18 mouse cellular contexts compared by ENCODE assay signal in genomic region chr2:104120312-104120711, GRCm38 (mm10). TPM values are rescaled to one million over a fixed set of nuclear protein-coding genes. Genes with fewer than 3 reads are reported as not detected.
DNase-seq lines count a peak whose midpoint lies in the region; ATAC-seq and TF ChIP-seq lines count a peak whose summit lies in the region.
"Had no signal": no experiment of that assay in that cellular context is flagged by ENCODE, and none has a peak within 500 bp of the region (broad histone marks: within the 10 kb centered on the region; RNA-seq: fewer than 3 reads in every experiment).

No protein-coding gene starts in this region.

- 0 out of 2 replicates have a peak, but pooled peaks have one; percentile 12 for TF ChIP-seq CTCF in kidney, adult 2 months (conservative IDR thresholded peaks at IDR 0.05; ENCODE audit: insufficient read depth, insufficient read length, low read depth, low read length)
- no peak for TF ChIP-seq CTCF in bone marrow, adult 2 months (IDR thresholded peaks at IDR 0.05; ENCODE audit: control insufficient read depth, insufficient read depth, low read length)
- peak; percentile 52 for TF ChIP-seq CTCF in intestine, postnatal 0 days (IDR thresholded peaks at IDR 0.05; ENCODE audit: low read depth)

- H3K9me3 ChIP-seq in heart, embryonic 11.5 days (replicated peaks; ENCODE audit: control insufficient read depth, low read length): no peaks in the 10 kb centered on the region
- H3K9me3 ChIP-seq in intestine, postnatal 0 days (ENCODE audit: control insufficient read depth): no peaks in the 10 kb centered on the region
- H3K9me3 ChIP-seq: midbrain, embryonic 10.5 days had no signal

- H3K4me1 ChIP-seq in kidney, adult 2 months (ENCODE audit: control insufficient read depth, insufficient read depth, low read length): peaks cover 7% of the 10 kb centered on the region; the same call in 1 of the 2 replicates
- peaks cover 1% of the 10 kb centered on the region; the same call in 1 of the 2 replicates for H3K4me1 ChIP-seq in bone marrow, adult 2 months (ENCODE audit: control insufficient read depth, insufficient read depth, low read length)
- H3K4me1 ChIP-seq in heart, embryonic 11.5 days (ENCODE audit: control insufficient read depth, insufficient read depth, low read length): peaks cover 34% of the 10 kb centered on the region
- no peaks in the 10 kb centered on the region; the same call in 1 of the 2 replicates for H3K4me1 ChIP-seq in intestine, postnatal 0 days (replicated peaks; ENCODE audit: control insufficient read depth, insufficient read depth, low read length)

- no peak for DNase-seq in kidney, adult 2 months
- no peak for DNase-seq in kidney, postnatal 25 days
- no peak for DNase-seq in thymus, postnatal 14 days
- DNase-seq: adrenal gland, adult 2 months; cerebellum, adult 11-12 months; right cerebral cortex, postnatal 25 days had no signal

- no peak overlapping the region for H3K9ac ChIP-seq in heart, embryonic 11.5 days (ENCODE audit: low read depth, low read length)
- no peak overlapping the region for H3K9ac ChIP-seq in intestine, postnatal 0 days (ENCODE audit: low read depth, low read length)

- H3K36me3 ChIP-seq in kidney, adult 2 months (ENCODE audit: control insufficient read depth, insufficient read depth, low read length): no peaks in the 10 kb centered on the region
- H3K36me3 ChIP-seq in heart, embryonic 11.5 days (ENCODE audit: control insufficient read depth, insufficient read depth, low read length): no peaks in the 10 kb centered on the region
- H3K36me3 ChIP-seq in intestine, postnatal 0 days (ENCODE audit: control insufficient read depth, insufficient read depth): no peaks in the 10 kb centered on the region
- H3K36me3 ChIP-seq: midbrain, embryonic 10.5 days had no signal

- H3K4me2 ChIP-seq in heart, embryonic 11.5 days: no peak overlapping the region
- H3K4me2 ChIP-seq in intestine, postnatal 0 days (replicated peaks; ENCODE audit: low read depth): no peak overlapping the region

- no peak for TF ChIP-seq POLR2A in kidney, adult 2 months (IDR thresholded peaks at IDR 0.05; ENCODE audit: low read depth, low read length)
- TF ChIP-seq POLR2A in bone marrow, adult 2 months (IDR thresholded peaks at IDR 0.05; ENCODE audit: borderline replicate concordance, control insufficient read depth, low read depth, low read length): no peak

- no peak overlapping the region for H3K4me3 ChIP-seq in kidney, adult 2 months (ENCODE audit: insufficient read depth, low read depth, low read length)
- no peak overlapping the region for H3K4me3 ChIP-seq in bone marrow, adult 2 months (replicated peaks; ENCODE audit: control insufficient read depth, low read depth, low read length)
- H3K4me3 ChIP-seq in heart, embryonic 11.5 days (ENCODE audit: low read depth, low read length): no peak overlapping the region
- H3K4me3 ChIP-seq in intestine, postnatal 0 days (ENCODE audit: low read depth, low read length): no peak overlapping the region
- H3K4me3 ChIP-seq: midbrain, embryonic 10.5 days had no signal

- no peaks in the 10 kb centered on the region for H3K27me3 ChIP-seq in kidney, adult 2 months (replicated peaks; ENCODE audit: control insufficient read depth, insufficient read depth, low read length)
- H3K27me3 ChIP-seq in heart, embryonic 11.5 days (ENCODE audit: control insufficient read depth, insufficient read depth, low read length): no peaks in the 10 kb centered on the region
- no peaks in the 10 kb centered on the region for H3K27me3 ChIP-seq in intestine, postnatal 0 days (replicated peaks; ENCODE audit: control insufficient read depth, insufficient read depth, low read length)
- H3K27me3 ChIP-seq: Patski had no signal

- ATAC-seq in heart, embryonic 11.5 days (replicated peaks; ENCODE audit: insufficient number of reproducible peaks, low FRiP score, low TSS enrichment): no peak
- no peak for ATAC-seq in intestine, postnatal 0 days
- no peak for ATAC-seq in erythroid progenitor cell, adult 5-6 weeks (replicated peaks; ENCODE audit: low FRiP score, poor library complexity, severe bottlenecking)
- ATAC-seq in granulocyte monocyte progenitor cell, adult 5-6 weeks (replicated peaks; ENCODE audit: poor library complexity, severe bottlenecking): no peak
- ATAC-seq: Patski had no signal

- H3K27ac ChIP-seq in kidney, adult 2 months (ENCODE audit: insufficient read depth, low read depth, low read length): peak overlapping the region; percentile 20; the same call in 1 of the 2 replicates
- peak overlapping the region; percentile 25; the same call in 1 of the 2 replicates for H3K27ac ChIP-seq in bone marrow, adult 2 months (ENCODE audit: control insufficient read depth, insufficient read depth, low read depth, low read length, poor library complexity)
- peak overlapping the region; percentile 29; the same call in 1 of the 2 replicates for H3K27ac ChIP-seq in heart, embryonic 11.5 days (ENCODE audit: low read depth, low read length)
- 0 out of 2 replicates have a peak overlapping the region, but pooled peaks have one; percentile 3 for H3K27ac ChIP-seq in intestine, postnatal 0 days (ENCODE audit: low read depth, low read length)
- H3K27ac ChIP-seq: midbrain, embryonic 10.5 days had no signal

- WGBS in kidney, adult 2 months: 70% methylated on average over 6 of the region's 6 CpGs
- WGBS in bone marrow, adult 2 months: 90% methylated on average over 6 of the region's 6 CpGs
- 52% methylated on average over 6 of the region's 6 CpGs for WGBS in heart, embryonic 11.5 days (ENCODE audit: insufficient replicate concordance)
- 61% methylated on average over 6 of the region's 6 CpGs for WGBS in intestine, postnatal 0 days

RNA-seq across cellular contexts. Expression of gene A930018P22Rik, which starts 2.3 kb away (rescaled TPM):
- polyA plus RNA-seq in kidney, adult 2 months (2012; rRNA removed): 0.12 and 0.19 TPM in 2 replicates
- polyA plus RNA-seq in bone marrow, adult 2 months (2011; ENCODE audit: insufficient read depth, insufficient read length, low replicate concordance, missing spikeins): not detected in 2 replicates
- polyA plus RNA-seq in heart, embryonic 11.5 days (2014; fragmentation: Nextera tagmentation; extraction: Ambion mirVana): 0.46 and 0.53 TPM in 2 replicates
- polyA plus RNA-seq in intestine, postnatal 0 days (2015; fragmentation: Nextera tagmentation; extraction: Ambion mirVana): 0.48 and 0.88 TPM in 2 replicates
- total RNA-seq in erythroid progenitor cell, adult 5-6 weeks (2015; ENCODE audit: low replicate concordance): 1.7 TPM in 1 of 2 replicates, not detected in the other
- not detected in 2 replicates for total RNA-seq in erythroid progenitor cell, adult 5-6 weeks (2017; ENCODE audit: low replicate concordance)
- total RNA-seq in granulocyte monocyte progenitor cell, adult 5-6 weeks (2014; fragmentation: Nextera tagmentation): not detected in 2 replicates
- total RNA-seq in granulocyte monocyte progenitor cell, adult 5-6 weeks (2017): not detected in 2 replicates
- polyA plus RNA-seq: large intestine, adult 2 months; lung, embryonic 16.5 days; neural tube, embryonic 11.5 days; Patski had no signal

RNA-seq across cellular contexts. Expression of gene Cd59a, which starts 24.7 kb away (rescaled TPM):
- 31.1 and 31.6 TPM in 2 replicates for polyA plus RNA-seq in kidney, adult 2 months (2012; rRNA removed)
- 22.6 and 39.7 TPM in 2 replicates for polyA plus RNA-seq in bone marrow, adult 2 months (2011; ENCODE audit: insufficient read depth, insufficient read length, low replicate concordance, missing spikeins)
- polyA plus RNA-seq in heart, embryonic 11.5 days (2014; fragmentation: Nextera tagmentation; extraction: Ambion mirVana): 89.4 and 89.9 TPM in 2 replicates
- polyA plus RNA-seq in intestine, postnatal 0 days (2015; fragmentation: Nextera tagmentation; extraction: Ambion mirVana): 71.9 and 82.3 TPM in 2 replicates
- total RNA-seq in erythroid progenitor cell, adult 5-6 weeks (2015; ENCODE audit: low replicate concordance): 47.9 and 52.0 TPM in 2 replicates
- 38.4 and 43.1 TPM in 2 replicates for total RNA-seq in erythroid progenitor cell, adult 5-6 weeks (2017; ENCODE audit: low replicate concordance)
- total RNA-seq in granulocyte monocyte progenitor cell, adult 5-6 weeks (2014; fragmentation: Nextera tagmentation): 0.26 and 1.1 TPM in 2 replicates
- total RNA-seq in granulocyte monocyte progenitor cell, adult 5-6 weeks (2017): 0.88 and 1.2 TPM in 2 replicates

RNA-seq across cellular contexts. Expression of gene Cd59b, which starts 50.7 kb away (rescaled TPM):
- polyA plus RNA-seq in kidney, adult 2 months (2012; rRNA removed): 18.5 and 25.0 TPM in 2 replicates
- 8.4 and 11.5 TPM in 2 replicates for polyA plus RNA-seq in bone marrow, adult 2 months (2011; ENCODE audit: insufficient read depth, insufficient read length, low replicate concordance, missing spikeins)
- 8.7 and 15.7 TPM in 2 replicates for polyA plus RNA-seq in heart, embryonic 11.5 days (2014; fragmentation: Nextera tagmentation; extraction: Ambion mirVana)
- 4.3 and 6.3 TPM in 2 replicates for polyA plus RNA-seq in intestine, postnatal 0 days (2015; fragmentation: Nextera tagmentation; extraction: Ambion mirVana)
- total RNA-seq in erythroid progenitor cell, adult 5-6 weeks (2015; ENCODE audit: low replicate concordance): 18.4 and 42.8 TPM in 2 replicates
- 15.4 and 29.4 TPM in 2 replicates for total RNA-seq in erythroid progenitor cell, adult 5-6 weeks (2017; ENCODE audit: low replicate concordance)
- not detected in 2 replicates for total RNA-seq in granulocyte monocyte progenitor cell, adult 5-6 weeks (2014; fragmentation: Nextera tagmentation)
- total RNA-seq in granulocyte monocyte progenitor cell, adult 5-6 weeks (2017): 3.1 TPM in 1 of 2 replicates, not detected in the other

RNA-seq across cellular contexts. Expression of gene Gm10799, which starts 52.0 kb away (rescaled TPM):
- not detected in 2 replicates for polyA plus RNA-seq in kidney, adult 2 months (2012; rRNA removed)
- not detected in 2 replicates for polyA plus RNA-seq in bone marrow, adult 2 months (2011; ENCODE audit: insufficient read depth, insufficient read length, low replicate concordance, missing spikeins)
- not detected in 2 replicates for polyA plus RNA-seq in heart, embryonic 11.5 days (2014; fragmentation: Nextera tagmentation; extraction: Ambion mirVana)
- not detected in 2 replicates for polyA plus RNA-seq in intestine, postnatal 0 days (2015; fragmentation: Nextera tagmentation; extraction: Ambion mirVana)
- not detected in 2 replicates for total RNA-seq in erythroid progenitor cell, adult 5-6 weeks (2015; ENCODE audit: low replicate concordance)
- total RNA-seq in erythroid progenitor cell, adult 5-6 weeks (2017; ENCODE audit: low replicate concordance): not detected in 2 replicates
- not detected in 2 replicates for total RNA-seq in granulocyte monocyte progenitor cell, adult 5-6 weeks (2014; fragmentation: Nextera tagmentation)
- total RNA-seq in granulocyte monocyte progenitor cell, adult 5-6 weeks (2017): not detected in 2 replicates
- total RNA-seq: adrenal gland, adult 2 months; left cerebral cortex, postnatal 14 days had no signal
- polyA plus RNA-seq: adrenal gland, adult 2 months; gonadal fat pad, adult 2 months; large intestine, adult 2 months; lung, embryonic 16.5 days; midbrain, embryonic 10.5 days; neural tube, embryonic 11.5 days; Patski had no signal

RNA-seq across cellular contexts. Expression of gene Gm10912, which starts 54.7 kb away (rescaled TPM):
- polyA plus RNA-seq in kidney, adult 2 months (2012; rRNA removed): 0.14 and 0.18 TPM in 2 replicates
- 1.4 and 1.5 TPM in 2 replicates for polyA plus RNA-seq in bone marrow, adult 2 months (2011; ENCODE audit: insufficient read depth, insufficient read length, low replicate concordance, missing spikeins)
- polyA plus RNA-seq in heart, embryonic 11.5 days (2014; fragmentation: Nextera tagmentation; extraction: Ambion mirVana): not detected in 2 replicates
- not detected in 2 replicates for polyA plus RNA-seq in intestine, postnatal 0 days (2015; fragmentation: Nextera tagmentation; extraction: Ambion mirVana)
- total RNA-seq in erythroid progenitor cell, adult 5-6 weeks (2015; ENCODE audit: low replicate concordance): 0.84 and 4.7 TPM in 2 replicates
- 2.1 TPM in 1 of 2 replicates, not detected in the other for total RNA-seq in erythroid progenitor cell, adult 5-6 weeks (2017; ENCODE audit: low replicate concordance)
- not detected in 2 replicates for total RNA-seq in granulocyte monocyte progenitor cell, adult 5-6 weeks (2014; fragmentation: Nextera tagmentation)
- total RNA-seq in granulocyte monocyte progenitor cell, adult 5-6 weeks (2017): 0.15 and 1.2 TPM in 2 replicates
- polyA plus RNA-seq: large intestine, adult 2 months; lung, embryonic 16.5 days; neural tube, embryonic 11.5 days; Patski had no signal
